Mouse (Mus musculus): Measurements from ENCODE around the gene Trim72. TPM values are rescaled to one million over a fixed set of nuclear protein-coding genes. Genes with fewer than 3 reads are reported as not detected.

Gene Trim72
- polyA plus RNA-seq, 1 experiment from 2014 or later = not detected

- ATAC-seq (replicated peaks; ENCODE audit: low FRiP score) = no peak
- WGBS = 86% methylated on average over 1 of the region's 1 CpGs
- H3K27ac ChIP-seq (ENCODE audit: low read depth, low read length) = no peak overlapping the region
- H3K4me3 ChIP-seq (ENCODE audit: low read depth, low read length) = no peak overlapping the region
- no peaks in the 10 kb centered on the region for H3K27me3 ChIP-seq (ENCODE audit: control insufficient read depth, insufficient read depth, low read length)
- no peaks in the 10 kb centered on the region for H3K9me3 ChIP-seq (ENCODE audit: control insufficient read depth, low read length)
- no peak for DNase-seq (ENCODE audit: low spot score)
- H3K4me2 ChIP-seq (ENCODE audit: low read depth, low read length, severe bottlenecking) = no peak overlapping the region
- H3K4me1 ChIP-seq (replicated peaks; ENCODE audit: control insufficient read depth, insufficient read depth, low read length) = no peaks in the 10 kb centered on the region
- peaks cover 4% of the 10 kb centered on the region; the same call in 1 of the 2 replicates for H3K36me3 ChIP-seq (ENCODE audit: control insufficient read depth, insufficient read depth, low read length)
- H3K9ac ChIP-seq (ENCODE audit: low read length) = no peak overlapping the region
Measured at GRCm38 (mm10) chr7:127988904-127989303, 14.8 kb upstream of the Trim72 start.

- Histone ChIP-seq H3K36me3 (ENCODE audit: control insufficient read depth, insufficient read depth, low read length) (no peaks in the 10 kb centered on the region; the same call in 1 of the 2 replicates), H3K4me1 (replicated peaks; ENCODE audit: control insufficient read depth, insufficient read depth, low read length) (no peaks in the 10 kb centered on the region), H3K9me3 (ENCODE audit: control insufficient read depth, low read length) (no peaks in the 10 kb centered on the region), H3K27ac (ENCODE audit: low read depth, low read length) (no peak overlapping the region), H3K27me3 (ENCODE audit: control insufficient read depth, insufficient read depth, low read length) (no peaks in the 10 kb centered on the region), H3K4me2 (ENCODE audit: low read depth, low read length, severe bottlenecking) (no peak overlapping the region), H3K4me3 (ENCODE audit: low read depth, low read length) (no peak overlapping the region), H3K9ac (ENCODE audit: low read length) (no peak overlapping the region)
- DNase-seq (ENCODE audit: low spot score) (peak; percentile 85), ATAC-seq (replicated peaks; ENCODE audit: low FRiP score) (0 out of 2 replicates have a peak, but pooled peaks have one; percentile 40)
- WGBS = 51% methylated on average over 6 of the region's 6 CpGs
Measured at GRCm38 (mm10) chr7:127991643-127992487, 11.9 kb upstream of the Trim72 start.

- H3K27me3 ChIP-seq (ENCODE audit: control insufficient read depth, insufficient read depth, low read length) = no peaks in the 10 kb centered on the region
- H3K4me2 ChIP-seq (ENCODE audit: low read depth, low read length, severe bottlenecking) = no peak overlapping the region
- no peak overlapping the region for H3K4me3 ChIP-seq (ENCODE audit: low read depth, low read length)
- H3K27ac ChIP-seq (ENCODE audit: low read depth, low read length) = no peak overlapping the region
- 54% methylated on average over 5 of the region's 5 CpGs for WGBS
- H3K9ac ChIP-seq (ENCODE audit: low read length) = no peak overlapping the region
- DNase-seq (ENCODE audit: low spot score) (no peak), ATAC-seq (replicated peaks; ENCODE audit: low FRiP score) (0 out of 2 replicates have a peak, but pooled peaks have one; percentile 31)
- no peaks in the 10 kb centered on the region for H3K4me1 ChIP-seq (replicated peaks; ENCODE audit: control insufficient read depth, insufficient read depth, low read length)
- no peaks in the 10 kb centered on the region; the same call in 1 of the 2 replicates for H3K36me3 ChIP-seq (ENCODE audit: control insufficient read depth, insufficient read depth, low read length)
- H3K9me3 ChIP-seq (ENCODE audit: control insufficient read depth, low read length) = no peaks in the 10 kb centered on the region
Measured at GRCm38 (mm10) chr7:127992488-127993340, 11.0 kb upstream of the Trim72 start.

- Histone ChIP-seq H3K36me3 (ENCODE audit: control insufficient read depth, insufficient read depth, low read length) (no peaks in the 10 kb centered on the region; the same call in 1 of the 2 replicates), H3K4me3 (ENCODE audit: low read depth, low read length) (no peak within 1 kb of the TSS), H3K4me2 (ENCODE audit: low read depth, low read length, severe bottlenecking) (peak within 1 kb of the TSS; percentile 21; the same call in 1 of the 2 replicates), H3K9ac (ENCODE audit: low read length) (peak within 1 kb of the TSS; percentile 29), H3K9me3 (ENCODE audit: control insufficient read depth, low read length) (no peaks in the 10 kb centered on the region), H3K27ac (ENCODE audit: low read depth, low read length) (no peak within 1 kb of the TSS), H3K27me3 (ENCODE audit: control insufficient read depth, insufficient read depth, low read length) (no peaks in the 10 kb centered on the region), H3K4me1 (replicated peaks; ENCODE audit: control insufficient read depth, insufficient read depth, low read length) (no peaks in the 10 kb centered on the region)
- no peak for ATAC-seq (replicated peaks; ENCODE audit: low FRiP score)
- WGBS = 20% methylated on average over 18 of the region's 18 CpGs
- DNase-seq (ENCODE audit: low spot score) = peak; percentile 59
Measured at GRCm38 (mm10) chr7:127993341-127993977, 10.3 kb upstream of the Trim72 start, which contains the start of gene Pycard. TSS of gene Pycard (minus strand) at chr7:127993867.

DNA sequence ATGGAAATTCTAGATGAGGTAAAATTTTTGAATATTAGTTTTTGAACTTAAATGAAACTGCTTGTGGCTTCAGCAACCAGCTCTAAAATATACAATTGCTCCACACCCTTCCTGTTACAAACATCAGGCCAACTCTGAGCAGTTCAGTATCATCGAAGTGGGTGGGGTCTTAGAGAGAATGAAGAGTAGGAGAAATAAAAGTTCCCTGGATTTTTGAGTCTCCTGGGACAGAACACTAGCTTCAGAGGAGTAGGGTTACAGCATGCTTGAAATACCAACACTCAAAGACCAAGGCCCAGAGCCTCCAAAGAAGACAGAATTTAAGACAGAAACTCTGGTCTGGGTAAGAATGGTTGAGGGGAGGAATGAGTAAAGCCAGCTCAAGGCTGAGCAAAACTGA lies 4.3 kb upstream of the Trim72 start:
- WGBS = 72% methylated on average over 1 of the region's 1 CpGs
- no peak overlapping the region for H3K9ac ChIP-seq (ENCODE audit: low read length)
- no peak overlapping the region for H3K4me2 ChIP-seq (ENCODE audit: low read depth, low read length, severe bottlenecking)
- H3K36me3 ChIP-seq (ENCODE audit: control insufficient read depth, insufficient read depth, low read length) = no peaks in the 10 kb centered on the region
- H3K27me3 ChIP-seq (ENCODE audit: control insufficient read depth, insufficient read depth, low read length) = no peaks in the 10 kb centered on the region
- DNase-seq (ENCODE audit: low spot score) (no peak), ATAC-seq (replicated peaks; ENCODE audit: low FRiP score) (no peak)
- H3K4me3 ChIP-seq (ENCODE audit: low read depth, low read length) = no peak overlapping the region
- H3K27ac ChIP-seq (ENCODE audit: low read depth, low read length) = no peak overlapping the region
- no peaks in the 10 kb centered on the region for H3K4me1 ChIP-seq (replicated peaks; ENCODE audit: control insufficient read depth, insufficient read depth, low read length)
- H3K9me3 ChIP-seq (ENCODE audit: control insufficient read depth, low read length) = no peaks in the 10 kb centered on the region

DNA sequence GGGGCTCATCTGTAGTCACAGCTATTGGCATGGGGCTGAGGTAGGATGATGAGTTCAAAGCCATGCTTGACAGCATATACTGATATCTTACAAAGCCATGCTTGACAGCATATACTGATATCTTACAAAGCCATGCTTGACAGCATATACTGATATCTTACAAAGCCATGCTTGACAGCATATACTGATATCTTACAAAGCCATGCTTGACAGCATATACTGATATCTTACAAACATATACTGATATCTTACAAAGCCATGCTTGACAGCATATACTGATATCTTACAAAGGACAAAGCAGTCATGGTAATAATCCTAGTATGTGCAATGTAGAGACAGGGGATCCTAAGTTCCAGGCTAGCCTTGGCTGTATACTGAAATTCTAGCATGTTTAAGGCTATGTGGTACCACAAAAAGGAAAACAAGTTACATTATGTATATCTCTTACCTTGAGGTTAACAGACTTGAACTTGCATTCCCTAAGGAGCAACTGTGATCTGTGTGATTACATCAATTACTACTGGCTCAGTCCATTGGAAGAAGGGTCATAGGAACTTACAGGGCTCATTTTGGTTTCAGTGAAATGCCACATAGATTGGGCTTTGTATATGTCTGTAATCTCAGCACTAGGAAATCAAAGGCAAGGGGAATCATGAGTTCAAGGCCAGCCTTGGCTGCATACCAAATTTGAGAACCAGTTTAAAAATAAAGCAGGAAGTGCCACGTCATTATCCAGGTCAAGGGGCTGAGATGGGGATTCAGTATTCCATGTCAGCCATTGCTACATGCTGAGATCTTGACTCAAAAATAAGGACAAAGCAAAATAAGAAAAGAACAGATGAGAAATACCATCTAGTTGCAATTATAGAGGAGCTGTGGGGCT lies 3.4 kb upstream of the Trim72 start:
- no peak overlapping the region for H3K9ac ChIP-seq (ENCODE audit: low read length)
- WGBS = 80% methylated on average over 1 of the region's 1 CpGs

GRCm38 (mm10) chr7:128003098-128003497 lies 651 bp upstream of the Trim72 start:
- no peak for ATAC-seq (replicated peaks; ENCODE audit: low FRiP score)
- 87% methylated on average over 6 of the region's 6 CpGs for WGBS

More for the DNA sequence above, 3.4 kb upstream of the Trim72 start:
- H3K4me3 ChIP-seq (ENCODE audit: low read depth, low read length) = no peak overlapping the region
- H3K4me2 ChIP-seq (ENCODE audit: low read depth, low read length, severe bottlenecking) = no peak overlapping the region
- H3K27ac ChIP-seq (ENCODE audit: low read depth, low read length) = no peak overlapping the region
- peaks cover 4% of the 10 kb centered on the region; the same call in 1 of the 2 replicates for H3K4me1 ChIP-seq (replicated peaks; ENCODE audit: control insufficient read depth, insufficient read depth, low read length)
- DNase-seq (ENCODE audit: low spot score) = no peak
- no peaks in the 10 kb centered on the region for H3K36me3 ChIP-seq (ENCODE audit: control insufficient read depth, insufficient read depth, low read length)
- no peaks in the 10 kb centered on the region for H3K27me3 ChIP-seq (ENCODE audit: control insufficient read depth, insufficient read depth, low read length)
- no peak for ATAC-seq (replicated peaks; ENCODE audit: low FRiP score)
- no peaks in the 10 kb centered on the region for H3K9me3 ChIP-seq (ENCODE audit: control insufficient read depth, low read length)

More at GRCm38 (mm10) chr7:128003098-128003497, 651 bp upstream of the Trim72 start:
- Histone ChIP-seq H3K36me3 (ENCODE audit: control insufficient read depth, insufficient read depth, low read length) (no peaks in the 10 kb centered on the region), H3K4me3 (ENCODE audit: low read depth, low read length) (no peak overlapping the region), H3K9ac (ENCODE audit: low read length) (no peak overlapping the region), H3K9me3 (ENCODE audit: control insufficient read depth, low read length) (no peaks in the 10 kb centered on the region), H3K27me3 (ENCODE audit: control insufficient read depth, insufficient read depth, low read length) (no peaks in the 10 kb centered on the region), H3K4me2 (ENCODE audit: low read depth, low read length, severe bottlenecking) (no peak overlapping the region), H3K4me1 (replicated peaks; ENCODE audit: control insufficient read depth, insufficient read depth, low read length) (peaks cover 4% of the 10 kb centered on the region; the same call in 1 of the 2 replicates), H3K27ac (ENCODE audit: low read depth, low read length) (no peak overlapping the region)
- DNase-seq (ENCODE audit: low spot score) = no peak

Measured in forebrain, embryonic 11.5 days (tissue).